Mouse (Mus musculus) thymus, adult 2 months (tissue): ENCODE data around the gene Eef1akmt2. TPM values are rescaled to one million over a fixed set of nuclear protein-coding genes. Genes with fewer than 3 reads are reported as not detected.

Source experiments
- DNase-seq: peaks from one replicate; pipeline ENCODE4 v3.0.0; 2021
- H3K27ac ChIP-seq: fragments of 200-500 bp; 2 replicates; pipeline ENCODE4 v1.5.1; 2012; ENCODE audit warnings: low read length, control low read depth; ENCODE audit not compliant: control insufficient read depth, insufficient read depth
- H3K27me3 ChIP-seq: fragments of 200-500 bp; 2 replicates; pipeline ENCODE4 v1.6.1; 2012; ENCODE audit warnings: mild to moderate bottlenecking, low read length, moderate library complexity, mixed read lengths; ENCODE audit not compliant: control insufficient read depth, insufficient read depth
- H3K36me3 ChIP-seq: fragments of 200-500 bp; 2 replicates; pipeline ENCODE4 v1.6.1; 2012; ENCODE audit warnings: mild to moderate bottlenecking, low read length, moderate library complexity; ENCODE audit not compliant: control insufficient read depth, insufficient read depth
- H3K4me1 ChIP-seq: fragments of 200-500 bp; replicated peaks from 2 replicates; pipeline ENCODE4 v1.6.1; 2012; ENCODE audit warnings: low read length; ENCODE audit not compliant: control insufficient read depth, insufficient read depth
- H3K4me3 ChIP-seq: fragments of 200-500 bp; 2 replicates; pipeline ENCODE4 v1.5.1; 2012; ENCODE audit warnings: mild to moderate bottlenecking, low read length, control low read depth, moderate library complexity; ENCODE audit not compliant: control insufficient read depth, insufficient read depth
- CTCF ChIP-seq: fragments of 200-500 bp; IDR thresholded peaks from 2 replicates; pipeline ENCODE4 v1.5.1; 2012; ENCODE audit warnings: mild to moderate bottlenecking, control low read depth, low read length, moderate library complexity, borderline replicate concordance; ENCODE audit not compliant: control insufficient read depth, poor library complexity, insufficient read depth; ENCODE audit errors: extremely low read depth
- POLR2A ChIP-seq: fragments of 200-500 bp; IDR thresholded peaks from 2 replicates; pipeline ENCODE4 v1.6.1; 2012; ENCODE audit warnings: mild to moderate bottlenecking, low read length, control low read depth, moderate library complexity; ENCODE audit not compliant: control insufficient read depth, poor library complexity, insufficient read depth; ENCODE audit errors: extremely low read depth
- WGBS: fragments of 180-500 bp; shearing (Covaris S2); methylation state at CpG from one replicate; pipeline ENCODE4 v1.1.7; 2018; 5-methylcytosine and 5-hydroxymethylcytosine counted together
- polyA plus RNA-seq: library from polyadenylated mRNA; depleted of rRNA; stranded (reverse); fragments of >200 nt; gene quantifications from 2 replicates; pipeline ENCODE4 v1.2.3, GENCODE M21; 2012; rRNA removed

The Eef1akmt2 gene
- polyA plus RNA-seq, 1 experiment, result 7.0 TPM

DNA sequence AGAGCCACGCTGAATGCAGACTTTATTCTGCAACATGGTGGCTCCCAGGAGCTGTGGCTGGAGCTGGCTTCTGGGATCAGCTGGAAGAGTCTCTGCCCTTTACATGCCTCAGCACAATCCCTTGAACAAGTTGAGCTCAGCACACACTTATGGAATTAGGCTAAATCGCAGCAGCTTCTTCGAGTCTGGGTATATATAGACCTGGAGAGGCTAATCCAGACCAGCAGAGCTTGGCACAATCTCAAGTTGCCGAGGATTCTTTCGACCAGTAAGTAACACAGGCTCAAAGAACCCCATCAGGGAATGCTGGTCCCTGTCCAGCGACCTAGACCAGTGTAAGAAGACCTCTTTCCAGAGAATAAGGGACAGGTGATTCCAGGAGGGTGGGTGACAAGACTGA is 70.6 kb downstream of the Eef1akmt2 start:
- no peak overlapping the region for H3K27ac ChIP-seq
- DNase-seq, result no peak
- TF ChIP-seq CTCF, result no peak
- no peak for TF ChIP-seq POLR2A
- WGBS, result 91% methylated on average over 6 of the region's 6 CpGs
- no peaks in the 10 kb centered on the region for H3K27me3 ChIP-seq
- H3K36me3 ChIP-seq, result peaks cover 20% of the 10 kb centered on the region
- 0 out of 2 replicates have a peak, but pooled peaks cover 2% of the 10 kb centered on the region for H3K4me1 ChIP-seq
- H3K4me3 ChIP-seq, result no peak overlapping the region

GRCm38 (mm10) chr7:132781130-132781814 is 71.2 kb downstream of the Eef1akmt2 start:
- 88% methylated on average over 7 of the region's 7 CpGs for WGBS
- H3K4me3 ChIP-seq, result no peak overlapping the region
- TF ChIP-seq POLR2A (no peak), CTCF (no peak)
- DNase-seq, result no peak
- H3K27ac ChIP-seq, result no peak overlapping the region
- 0 out of 2 replicates have a peak, but pooled peaks cover 2% of the 10 kb centered on the region for H3K4me1 ChIP-seq
- H3K27me3 ChIP-seq, result no peaks in the 10 kb centered on the region
- H3K36me3 ChIP-seq, result peaks cover 21% of the 10 kb centered on the region

GRCm38 (mm10) chr7:132780611-132781010 is 71.9 kb downstream of the Eef1akmt2 start:
- Histone ChIP-seq H3K27me3 (no peaks in the 10 kb centered on the region), H3K27ac (no peak overlapping the region), H3K4me1 (0 out of 2 replicates have a peak, but pooled peaks cover 1% of the 10 kb centered on the region), H3K36me3 (peaks cover 21% of the 10 kb centered on the region), H3K4me3 (no peak overlapping the region)
- DNase-seq, result no peak
- TF ChIP-seq CTCF, result no peak
- no peak for TF ChIP-seq POLR2A
- WGBS, result 90% methylated on average over 4 of the region's 4 CpGs

DNA sequence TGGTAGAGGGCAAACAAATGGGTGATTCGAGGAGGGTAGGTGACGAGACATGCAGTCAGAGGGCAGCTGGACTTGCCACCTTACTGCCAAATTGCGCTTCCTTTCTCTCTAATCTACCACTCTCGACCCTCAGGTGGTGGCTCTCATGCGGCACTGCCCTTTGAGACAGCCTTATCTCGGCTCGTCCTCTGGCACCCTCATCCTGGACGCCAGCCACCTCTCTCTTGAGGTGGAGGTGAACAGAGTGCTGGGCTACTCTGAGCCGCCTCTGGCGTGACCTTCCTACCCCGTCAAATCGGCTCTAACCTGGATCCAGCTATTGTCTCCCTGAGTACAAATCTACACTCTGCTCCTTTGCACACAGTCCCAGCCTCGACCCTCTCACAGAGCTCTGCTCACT is 73.8 kb downstream of the Eef1akmt2 start:
- H3K27ac ChIP-seq, result no peak overlapping the region
- no peak overlapping the region for H3K4me3 ChIP-seq
- no peak for DNase-seq
- WGBS, result 96% methylated on average over 13 of the region's 13 CpGs
- H3K36me3 ChIP-seq, result peaks cover 21% of the 10 kb centered on the region
- TF ChIP-seq POLR2A (no peak), CTCF (no peak)
- H3K4me1 ChIP-seq, result peaks cover 15% of the 10 kb centered on the region
- no peaks in the 10 kb centered on the region for H3K27me3 ChIP-seq

- DNase-seq, result no peak
- H3K27ac ChIP-seq, result no peak overlapping the region
These were observed 74.6 kb downstream of the Eef1akmt2 start for GRCm38 (mm10) chr7:132777728-132778453.

More at GRCm38 (mm10) chr7:132777728-132778453, 74.6 kb downstream of the Eef1akmt2 start:
- no peak for TF ChIP-seq POLR2A
- no peak for TF ChIP-seq CTCF
- WGBS, result 95% methylated on average over 1 of the region's 1 CpGs
- no peak overlapping the region for H3K4me3 ChIP-seq
- no peaks in the 10 kb centered on the region for H3K27me3 ChIP-seq
- H3K36me3 ChIP-seq, result peaks cover 21% of the 10 kb centered on the region
- peaks cover 21% of the 10 kb centered on the region for H3K4me1 ChIP-seq

Other genes starting within 250 kb of the Eef1akmt2 start
- 10.0 and 12.0 TPM in 2 replicates for gene Lhpp, start 242.0 kb downstream of the Eef1akmt2 start, polyA plus RNA-seq
- gene Fam53b, start 38.8 kb downstream of the Eef1akmt2 start, polyA plus RNA-seq, result 104 and 122 TPM in 2 replicates
- 12.7 and 12.8 TPM in 2 replicates for gene Abraxas2, start 6.6 kb upstream of the Eef1akmt2 start, polyA plus RNA-seq
- gene Zranb1, start 78.5 kb upstream of the Eef1akmt2 start, polyA plus RNA-seq, result 8.5 TPM in 2 replicates